Mouse (Mus musculus): Measurements from ENCODE around the gene Otud4. TPM values are rescaled to one million over a fixed set of nuclear protein-coding genes. Genes with fewer than 3 reads are reported as not detected.

Otud4 gene
- total and polyA plus RNA-seq, 3 experiments = 45.3 to 53.4 (median 51.7) TPM

DNA sequence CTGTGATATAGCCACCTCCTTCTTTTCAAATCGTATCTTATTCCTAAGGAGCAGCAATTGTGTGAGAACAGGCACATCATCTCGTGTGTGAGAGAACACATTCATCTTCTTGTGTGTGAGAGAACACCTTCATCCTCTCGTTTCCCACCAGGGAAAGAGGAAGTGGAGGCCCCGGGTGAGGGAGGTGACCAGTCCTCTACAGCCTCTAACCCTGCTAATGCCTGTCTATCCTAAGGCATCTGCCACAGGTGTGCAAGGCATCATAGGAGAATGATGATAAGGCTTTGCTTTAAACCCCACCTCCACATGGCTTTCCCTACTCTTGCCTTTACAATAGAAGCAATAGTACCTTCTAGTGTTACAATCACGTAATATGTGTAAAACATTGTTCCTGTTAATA is 20.5 kb upstream of the Otud4 start:
- TF ChIP-seq TCF12 (IDR thresholded peaks at IDR 0.05; ENCODE audit: low read depth, low read length) (no peak), ZKSCAN1 (IDR thresholded peaks at IDR 0.05; ENCODE audit: low read depth, low read length) (no peak), CHD2 (IDR thresholded peaks at IDR 0.05; ENCODE audit: low read length) (no peak), KAT2A (conservative IDR thresholded peaks at IDR 0.05; ENCODE audit: low read depth, low read length) (no peak), USF2 (IDR thresholded peaks at IDR 0.05; ENCODE audit: borderline replicate concordance in 1 of 2, insufficient read depth in 1 of 2, low read depth in 1 of 2, low read length in 2 of 2) (no peak), ELF1 (IDR thresholded peaks at IDR 0.05; ENCODE audit: low read depth, low read length) (no peak), POLR2AphosphoS2 (IDR thresholded peaks at IDR 0.05; ENCODE audit: low read length) (no peak), TAL1 (IDR thresholded peaks at IDR 0.05; ENCODE audit: low read length) (no peak), ETS1 (IDR thresholded peaks at IDR 0.05; ENCODE audit: low read depth, low read length) (no peak), MAZ (IDR thresholded peaks at IDR 0.05; ENCODE audit: low read depth, low read length) (no peak), NRF1 (IDR thresholded peaks at IDR 0.05; ENCODE audit: insufficient read depth, low read depth, low read length, poor library complexity, severe bottlenecking) (no peak), MEF2A (IDR thresholded peaks at IDR 0.05; ENCODE audit: extremely low read depth, insufficient replicate concordance, low read depth, low read length, poor library complexity, severe bottlenecking) (no peak), NELFE (IDR thresholded peaks at IDR 0.05; ENCODE audit: low read depth, low read length) (no peak), JUND (IDR thresholded peaks at IDR 0.05; ENCODE audit: low read depth, low read length) (no peak), CHD1 (IDR thresholded peaks at IDR 0.05; ENCODE audit: low read depth, low read length) (no peak), RAD21 (IDR thresholded peaks at IDR 0.05; ENCODE audit: low read depth, low read length) (no peak)
- Histone ChIP-seq H3K4me3 (ENCODE audit: control insufficient read depth in 1 of 2, insufficient read depth in 1 of 2, low read depth in 2 of 2, low read length in 2 of 2) (no peak overlapping the region), H3K79me2 (ENCODE audit: control insufficient read depth, insufficient read depth, low read length, poor library complexity) (no peaks in the 10 kb centered on the region)

DNA sequence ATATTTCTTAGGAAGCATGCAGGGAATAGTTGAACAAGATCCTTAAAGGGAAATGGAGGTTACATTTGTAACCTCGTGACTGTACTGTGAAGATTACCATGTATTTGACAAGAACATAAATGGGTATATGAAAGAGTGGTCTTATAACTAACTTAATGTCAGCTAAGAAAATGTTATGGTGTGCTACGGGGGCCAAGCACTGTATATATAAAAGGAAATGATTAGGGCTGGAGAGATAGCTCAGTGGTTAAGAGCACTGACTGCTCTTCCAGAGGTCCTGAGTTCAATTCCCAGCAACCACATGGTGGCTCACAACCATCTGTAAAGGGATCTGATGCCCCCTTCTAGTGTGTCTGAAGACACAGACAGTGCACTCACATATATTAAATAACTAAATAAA is 20.1 kb upstream of the Otud4 start:
- no peaks in the 10 kb centered on the region for H3K27me3 ChIP-seq (ENCODE audit: control insufficient read depth in 1 of 2, insufficient read depth in 2 of 2, low read length in 2 of 2)
- H3K36me3 ChIP-seq (ENCODE audit: control insufficient read depth in 1 of 2, insufficient read depth in 2 of 2, low read length in 2 of 2) = peaks cover 0 to 17% of the 10 kb centered on the region in 2 experiments; a peak in 2 of 4 replicates
- peak overlapping the region in 1 of 2 experiments; percentile 42; a peak in 2 of 4 replicates for H3K4me3 ChIP-seq (ENCODE audit: control insufficient read depth in 1 of 2, insufficient read depth in 1 of 2, low read depth in 2 of 2, low read length in 2 of 2)
- DNase-seq (ENCODE audit: low read depth, low spot score) = no peak
- no peak overlapping the region for H3K27ac ChIP-seq (ENCODE audit: control insufficient read depth, low read depth, low read length)
- TF ChIP-seq POLR2AphosphoS5 (IDR thresholded peaks at IDR 0.05; ENCODE audit: borderline replicate concordance, low read depth, low read length) = no peak
- peak; percentile 39; the same call in 1 of the 2 replicates for TF ChIP-seq MAFK (IDR thresholded peaks at IDR 0.05; ENCODE audit: borderline replicate concordance, low read depth, low read length)
- TF ChIP-seq TCF12 (IDR thresholded peaks at IDR 0.05; ENCODE audit: low read depth, low read length) = no peak
- TF ChIP-seq GATA1 (IDR thresholded peaks at IDR 0.05; ENCODE audit: low read depth, low read length) = no peak
- TF ChIP-seq GABPA (IDR thresholded peaks at IDR 0.05; ENCODE audit: low read depth, low read length) = no peak
- peak; percentile 96 for TF ChIP-seq TBP (IDR thresholded peaks at IDR 0.05; ENCODE audit: low read depth, low read length)
- TF ChIP-seq RCOR1 (IDR thresholded peaks at IDR 0.05; ENCODE audit: low read depth, low read length) = 0 out of 2 replicates have a peak, but pooled peaks have one; percentile 32
- no peak for TF ChIP-seq MAZ (IDR thresholded peaks at IDR 0.05; ENCODE audit: low read depth, low read length)
- no peak for TF ChIP-seq SIN3A (IDR thresholded peaks at IDR 0.05; ENCODE audit: low read length)
- TF ChIP-seq E2F4 (IDR thresholded peaks at IDR 0.05; ENCODE audit: borderline replicate concordance, low read depth, low read length) = no peak
- no peak for TF ChIP-seq UBTF (IDR thresholded peaks at IDR 0.05; ENCODE audit: borderline replicate concordance, insufficient read depth, low read depth, low read length)
- TF ChIP-seq ELF1 (IDR thresholded peaks at IDR 0.05; ENCODE audit: low read depth, low read length) = no peak
- TF ChIP-seq MYC (IDR thresholded peaks at IDR 0.05; ENCODE audit: low read depth, low read length) = no peak
- no peak for TF ChIP-seq MYB (IDR thresholded peaks at IDR 0.05; ENCODE audit: low read depth, low read length)
- no peak for TF ChIP-seq MAX (IDR thresholded peaks at IDR 0.05; ENCODE audit: low read length)
- no peak for TF ChIP-seq USF1 (IDR thresholded peaks at IDR 0.05; ENCODE audit: low read depth, low read length)
- TF ChIP-seq ZMIZ1 (IDR thresholded peaks at IDR 0.05; ENCODE audit: low read depth, low read length) = no peak
- TF ChIP-seq NELFE (IDR thresholded peaks at IDR 0.05; ENCODE audit: low read depth, low read length) = no peak
- TF ChIP-seq BHLHE40 (IDR thresholded peaks at IDR 0.05; ENCODE audit: borderline replicate concordance, low read depth, low read length) = no peak
- TF ChIP-seq ETS1 (IDR thresholded peaks at IDR 0.05; ENCODE audit: low read depth, low read length) = no peak
- H3K79me2 ChIP-seq (ENCODE audit: control insufficient read depth, insufficient read depth, low read length, poor library complexity) = no peaks in the 10 kb centered on the region
- no peaks in the 10 kb centered on the region for H3K9me3 ChIP-seq (replicated peaks; ENCODE audit: insufficient read depth, low read length)
- peaks cover 21 to 25% of the 10 kb centered on the region in 2 experiments for H3K4me1 ChIP-seq (ENCODE audit: control insufficient read depth in 1 of 2, insufficient read depth in 2 of 2, low read length in 2 of 2)
- H3K9ac ChIP-seq (ENCODE audit: control insufficient read depth, low read depth, low read length, poor library complexity, severe bottlenecking) = no peak overlapping the region

More for the DNA sequence above, 20.5 kb upstream of the Otud4 start:
- peaks cover 0 to 20% of the 10 kb centered on the region in 2 experiments; a peak in 2 of 4 replicates for H3K36me3 ChIP-seq (ENCODE audit: control insufficient read depth in 1 of 2, insufficient read depth in 2 of 2, low read length in 2 of 2)
- peak; percentile 41 for DNase-seq (ENCODE audit: low read depth, low spot score)
- H3K4me1 ChIP-seq (ENCODE audit: control insufficient read depth in 1 of 2, insufficient read depth in 2 of 2, low read length in 2 of 2) = peaks cover 24 to 27% of the 10 kb centered on the region in 2 experiments
- no peak overlapping the region for H3K9ac ChIP-seq (ENCODE audit: control insufficient read depth, low read depth, low read length, poor library complexity, severe bottlenecking)
- H3K9me3 ChIP-seq (replicated peaks; ENCODE audit: insufficient read depth, low read length) = no peaks in the 10 kb centered on the region
- H3K27ac ChIP-seq (ENCODE audit: control insufficient read depth, low read depth, low read length) = no peak overlapping the region
- no peaks in the 10 kb centered on the region for H3K27me3 ChIP-seq (ENCODE audit: control insufficient read depth in 1 of 2, insufficient read depth in 2 of 2, low read length in 2 of 2)

Data from MEL (cell line).